Mouse (Mus musculus): ENCODE results near the gene Gm3415. TPM values are rescaled to one million over a fixed set of nuclear protein-coding genes. Genes with fewer than 3 reads are reported as not detected.
"Not testable (repeated sequence)": the region's sequence is repeated elsewhere in the genome, so short reads cannot be mapped to it uniquely, and the experiment has no call there.

Gene Gm3415
- total RNA-seq (2021) = not detected
- polyA plus RNA-seq (2012; rRNA removed) = not detected in 2 replicates
- long read RNA-seq = 0 reads

GRCm38 (mm10) chr5:146555836-146556235 is at the start of gene Gm3415:
Gm3415 (plus strand) TSS chr5:146556136.
- not testable (repeated sequence) for DNase-seq

GRCm38 (mm10) chr5:146513823-146514222 is 42.1 kb upstream of the Gm3415 start, which contains the start of gene Gm3402:
Gm3402 (plus strand) TSS chr5:146514123.
- DNase-seq = not testable (repeated sequence)

DNA sequence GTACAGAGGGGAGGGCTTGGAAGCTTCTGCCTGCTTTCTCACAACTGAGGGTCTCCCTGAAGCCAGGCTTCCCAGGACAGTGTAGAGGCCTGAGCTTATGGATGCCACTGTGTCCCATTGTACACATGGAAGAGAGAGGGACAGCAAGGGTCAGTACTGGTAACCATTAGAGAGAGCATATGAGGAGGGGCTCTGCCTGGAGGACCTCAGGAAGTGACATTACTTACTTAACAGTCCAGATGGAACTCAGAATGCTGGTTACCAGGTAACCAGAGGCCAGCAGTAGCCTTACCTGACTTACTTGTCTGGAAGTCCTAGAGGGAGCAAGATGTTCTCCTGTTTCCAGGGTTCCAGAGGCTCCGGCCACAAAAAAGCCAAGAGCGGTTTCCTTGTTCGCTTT is 30.4 kb upstream of the Gm3415 start, which contains the start of gene Gm3404:
TSS of gene Gm3404 (plus strand) at position 301 of the 400 bp plus-strand sequence.
- not testable (repeated sequence) for DNase-seq

- not testable (repeated sequence) for DNase-seq
Measured at GRCm38 (mm10) chr5:146537347-146537746, 18.6 kb upstream of the Gm3415 start, which contains the start of gene Gm3409. Gm3409 (plus strand) TSS chr5:146537647.

DNA sequence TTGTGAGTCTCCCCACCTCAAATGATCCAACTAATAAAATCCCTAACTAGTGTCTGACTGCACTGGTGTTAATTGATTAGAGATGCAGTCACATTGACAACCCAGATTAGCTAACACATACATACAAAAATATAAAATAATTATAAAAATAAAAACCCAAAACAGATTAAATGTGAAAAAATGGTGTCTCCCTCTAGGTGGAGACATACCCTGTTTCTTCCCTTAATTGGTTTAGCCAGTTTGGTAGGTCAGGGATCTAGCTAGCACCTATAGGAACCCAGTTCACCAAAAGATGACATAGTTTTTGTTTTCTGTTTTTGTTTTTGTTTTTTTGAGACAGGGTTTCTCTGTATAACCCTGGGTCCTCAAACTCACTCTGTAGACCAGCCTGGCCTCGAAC is 8.3 kb downstream of the Gm3415 start:
- DNase-seq = no peak

GRCm38 (mm10) chr5:146567054-146567453 is 11.1 kb downstream of the Gm3415 start:
- no peak for DNase-seq

DNA sequence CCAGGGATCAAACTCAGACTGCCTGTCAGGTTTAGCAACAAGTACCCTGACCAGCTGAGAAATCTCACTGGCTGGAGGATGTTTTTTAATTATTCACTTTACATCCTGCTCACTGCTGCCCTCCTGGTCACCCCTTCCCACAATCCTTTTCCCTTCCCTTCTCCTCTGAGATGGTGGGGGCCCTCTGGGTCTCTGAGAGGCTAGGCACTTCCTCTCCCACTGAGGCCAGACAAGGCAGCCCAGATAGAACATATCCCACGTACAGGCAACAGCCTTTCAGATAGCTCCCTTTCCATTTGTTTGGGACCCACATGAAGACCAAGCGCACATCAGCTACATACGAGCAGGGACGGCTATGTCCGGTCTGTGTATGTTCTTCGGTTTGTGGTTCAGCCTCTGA is 14.2 kb downstream of the Gm3415 start:
- not testable (repeated sequence) for DNase-seq

GRCm38 (mm10) chr5:146571830-146572734 is 16.1 kb downstream of the Gm3415 start:
- DNase-seq = not testable (repeated sequence)

DNA sequence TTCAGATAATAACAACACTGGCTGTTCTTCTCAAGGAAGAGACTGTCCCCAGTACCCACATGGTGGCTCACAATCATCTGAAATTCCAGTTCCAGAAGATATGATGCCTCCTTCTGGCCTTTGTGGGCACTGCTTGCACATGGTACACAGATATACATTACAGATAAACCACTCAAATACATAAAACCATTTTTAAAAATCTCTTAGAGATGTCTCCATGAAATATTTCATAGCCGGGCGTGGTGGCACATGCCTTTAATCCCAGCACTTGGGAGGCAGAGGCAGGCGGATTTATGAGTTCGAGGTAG is 16.8 kb downstream of the Gm3415 start:
- not testable (repeated sequence) for DNase-seq

GRCm38 (mm10) chr5:146576668-146577067 is 20.7 kb downstream of the Gm3415 start:
- DNase-seq = no peak

GRCm38 (mm10) chr5:146584156-146584477 is 28.2 kb downstream of the Gm3415 start:
- DNase-seq = no peak

DNA sequence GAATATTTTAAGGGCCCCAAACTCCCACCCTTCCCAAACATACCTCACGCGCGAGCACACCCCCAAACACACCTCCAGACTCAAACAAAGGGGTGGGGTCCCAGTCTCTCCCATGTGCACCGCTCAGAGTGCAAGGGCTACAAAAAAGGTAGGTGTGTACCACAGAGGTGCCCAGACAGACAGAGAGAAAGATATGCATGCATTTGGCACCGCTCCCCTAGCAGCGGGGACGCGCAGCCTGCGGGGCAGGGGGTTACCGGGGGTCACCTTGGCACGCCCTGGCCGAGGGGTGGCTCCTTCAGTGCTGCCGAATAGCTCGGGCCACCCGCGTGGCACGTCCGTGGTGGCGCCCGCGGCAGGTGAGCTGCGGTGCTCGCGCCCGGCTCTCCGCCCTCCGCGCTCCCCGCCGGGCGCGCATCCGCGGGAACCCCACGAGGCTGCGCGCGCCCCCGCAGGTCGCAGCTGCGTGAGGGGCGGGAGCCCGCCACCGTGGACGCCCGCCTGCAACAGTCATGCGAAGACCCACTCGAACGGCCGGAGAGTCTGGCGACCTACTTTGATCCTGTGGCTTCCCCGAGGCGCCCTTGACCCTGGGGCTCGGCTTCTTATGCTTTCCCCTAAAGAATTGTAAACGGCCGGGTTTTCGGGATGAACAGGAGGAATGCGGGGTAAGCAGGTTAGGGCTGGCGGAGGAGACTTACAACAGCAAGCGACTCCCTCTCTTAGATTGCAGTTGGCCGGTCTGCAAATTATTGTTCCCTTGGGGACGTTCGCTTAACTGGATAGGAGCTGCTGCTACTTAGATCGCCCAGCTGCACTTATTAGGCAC is 28.8 kb downstream of the Gm3415 start, which contains the start of gene Gpr12:
TSS of gene Gpr12 (minus strand) at position 762 of the 829 bp plus-strand sequence.
- DNase-seq = peak; percentile 10

DNA sequence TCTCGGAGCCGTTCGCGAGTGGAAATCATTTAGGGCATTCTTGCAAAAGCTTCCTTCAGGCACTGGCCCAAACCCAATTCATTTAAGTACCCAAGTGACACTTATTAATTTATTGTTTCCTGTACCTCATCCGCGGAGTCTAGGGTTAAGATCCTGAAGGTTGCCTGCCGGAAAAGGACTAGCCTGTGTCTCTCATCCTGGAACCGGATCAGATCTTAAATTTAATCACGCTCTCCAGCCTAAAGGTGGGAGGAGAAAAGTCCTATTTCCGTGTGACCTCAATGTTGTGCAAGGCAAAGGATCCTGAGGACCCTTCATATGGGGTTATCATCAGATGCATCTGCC is 29.3 kb downstream of the Gm3415 start:
- no peak for DNase-seq

DNA sequence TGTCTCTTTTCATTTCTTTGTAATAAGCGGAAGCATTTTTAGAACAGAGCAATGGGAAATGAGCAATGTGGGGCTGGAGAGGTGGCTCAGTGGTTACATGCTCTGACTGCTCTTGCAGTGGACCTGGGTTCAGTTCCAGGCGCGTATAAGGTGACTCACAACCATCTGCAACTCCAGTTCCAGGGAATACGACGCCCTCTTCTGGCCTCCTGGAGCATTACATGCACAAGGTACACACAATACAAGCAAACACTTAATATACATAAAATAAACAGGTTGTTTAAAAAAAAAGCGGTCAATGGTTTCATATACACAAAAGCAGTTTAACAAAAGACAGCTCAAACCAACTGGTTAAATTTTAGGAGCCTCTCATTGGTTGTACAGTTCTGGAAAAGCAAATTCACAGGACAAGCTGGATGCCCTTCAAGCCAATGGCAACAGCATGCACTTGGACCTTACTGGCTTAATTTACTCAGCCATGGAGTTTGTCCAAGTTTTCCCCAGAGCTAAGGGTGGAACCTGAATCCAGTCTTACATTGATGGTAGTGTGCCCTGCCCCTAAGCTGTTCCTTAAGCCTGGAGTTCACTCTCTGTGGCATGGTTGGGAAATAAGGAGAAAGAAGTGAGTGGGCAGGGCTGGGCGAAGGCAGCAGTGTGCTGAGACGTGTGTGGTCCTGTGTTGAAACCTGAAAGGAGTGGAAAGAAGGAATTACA is 30.6 kb downstream of the Gm3415 start:
- no peak for DNase-seq

DNA sequence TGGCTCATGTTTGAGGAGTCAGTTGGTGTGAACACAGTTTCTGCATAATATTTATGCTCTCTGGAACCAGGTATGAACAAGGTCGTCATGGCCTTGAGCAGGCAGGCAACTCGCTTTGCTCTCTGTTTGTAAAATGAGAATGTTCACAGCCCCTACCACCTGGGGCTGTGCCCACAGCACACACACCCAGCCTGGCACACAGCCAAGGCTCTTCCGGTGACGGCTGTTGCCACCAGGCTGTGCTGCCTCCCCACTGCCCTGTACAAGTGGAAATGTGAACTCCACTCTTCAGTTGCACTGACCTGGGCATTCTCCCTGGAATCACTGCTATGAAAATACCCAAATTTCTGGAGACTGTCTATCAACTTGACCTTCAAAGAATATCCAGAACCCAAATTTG is 35.1 kb downstream of the Gm3415 start:
- no peak for DNase-seq

DNA sequence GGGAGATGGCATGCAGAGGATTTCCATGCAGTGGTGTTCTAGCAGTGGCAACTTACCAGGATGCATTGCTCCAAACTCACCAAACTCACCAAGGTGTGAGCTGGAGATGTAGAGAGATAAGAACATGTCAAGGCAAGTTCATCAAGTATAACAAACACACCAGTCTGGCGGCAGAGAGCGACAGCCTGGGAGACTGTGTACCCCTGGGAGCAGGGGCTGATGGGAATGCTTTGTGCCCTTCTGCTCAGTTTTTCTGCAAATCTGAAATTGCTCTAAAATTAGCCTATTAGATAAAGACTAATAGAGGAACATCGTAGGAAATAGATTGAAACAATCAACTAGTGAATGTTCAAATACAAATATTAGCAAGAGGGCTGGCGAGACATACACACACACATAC is 35.7 kb downstream of the Gm3415 start:
- no peak for DNase-seq

DNA sequence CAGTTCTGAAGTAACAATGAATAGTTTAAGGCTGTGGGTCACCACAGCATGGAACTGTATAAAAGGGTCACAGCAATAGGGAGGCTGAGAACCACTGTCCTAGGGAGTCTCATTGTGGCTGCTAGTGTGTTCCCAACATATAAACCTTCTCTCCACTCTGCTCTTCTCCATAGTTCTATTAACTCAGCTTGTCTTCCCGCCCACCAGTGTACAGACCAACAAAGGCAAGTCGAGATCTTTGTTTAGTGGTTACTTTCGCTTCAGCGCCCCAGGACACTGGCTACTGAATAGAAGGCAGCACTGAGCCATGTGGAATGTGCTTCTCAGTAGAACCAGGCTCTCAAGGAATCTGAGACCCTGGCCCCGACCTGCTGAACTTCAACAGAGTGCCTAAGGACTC is 36.6 kb downstream of the Gm3415 start:
- no peak for DNase-seq

- no peak for DNase-seq
Measured at GRCm38 (mm10) chr5:146596612-146597502, 40.9 kb downstream of the Gm3415 start.

DNA sequence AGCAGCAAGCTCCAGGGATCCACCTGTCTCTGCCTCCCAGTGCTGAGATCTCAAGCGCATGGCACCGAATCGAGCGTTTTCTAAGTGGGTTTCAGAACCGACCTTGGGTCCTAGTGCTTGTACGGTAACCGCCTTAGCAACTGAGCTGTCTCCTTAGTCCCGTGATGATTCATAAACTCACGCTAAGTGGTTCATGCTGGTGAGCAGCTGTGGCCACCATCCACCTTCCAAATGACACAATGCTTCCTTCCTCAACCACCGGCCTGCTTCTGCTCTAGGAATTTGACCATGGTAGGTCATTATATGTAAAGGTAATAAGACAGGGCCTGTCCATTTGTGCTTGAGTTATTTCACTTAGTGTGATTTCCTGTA is 41.6 kb downstream of the Gm3415 start:
- DNase-seq = no peak

DNA sequence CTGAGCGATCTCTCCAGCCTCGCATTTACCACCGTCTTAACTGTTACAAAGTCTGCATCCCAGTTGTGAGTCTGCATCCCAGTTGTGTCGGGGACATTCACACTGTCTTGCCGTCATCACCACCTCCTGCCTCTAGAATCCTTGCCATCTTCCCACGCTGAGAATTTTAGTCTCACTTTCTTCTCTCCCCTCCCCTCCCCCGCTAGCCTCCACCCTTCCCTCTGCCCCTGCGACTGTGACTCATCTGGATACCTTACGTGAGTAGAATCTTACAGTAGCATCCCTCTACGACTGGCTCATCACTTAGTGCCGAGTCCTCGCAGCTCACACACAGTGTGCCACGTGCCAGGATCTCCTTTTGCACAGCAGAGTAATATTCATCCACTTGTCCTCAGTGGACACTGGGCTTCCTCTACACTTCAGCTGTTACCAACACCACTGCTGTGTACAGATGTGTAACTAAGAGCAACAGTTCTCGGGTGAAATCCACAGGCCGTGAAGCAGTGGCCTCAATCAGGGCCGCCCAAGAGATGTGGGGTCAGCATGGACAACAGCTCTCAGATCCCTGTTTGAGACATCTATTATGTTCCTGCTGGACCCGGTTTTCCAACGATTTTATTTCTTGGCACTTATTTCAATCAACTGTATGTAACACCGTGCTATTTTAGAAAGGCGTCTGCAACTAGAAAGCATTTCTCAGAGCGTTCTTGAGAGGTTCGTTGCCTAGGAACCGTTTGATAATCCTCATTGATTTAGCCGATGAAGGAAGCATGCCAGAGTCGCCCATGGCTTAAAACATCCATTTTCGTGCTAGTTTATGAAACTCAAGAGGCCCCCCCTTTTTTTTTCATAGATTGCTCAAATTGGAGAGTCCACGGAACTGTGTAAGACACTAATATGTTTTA is 42.5 kb downstream of the Gm3415 start:
- DNase-seq = no peak
